Mouse (Mus musculus) liver, embryonic 13.5 days (tissue): ENCODE data around the gene Synj1. TPM values are rescaled to one million over a fixed set of nuclear protein-coding genes. Genes with fewer than 3 reads are reported as not detected.

Experiments
- ATAC-seq: fragments of 200-750 bp; cut with Nextera tagmentation; 2 replicates; pipeline ENCODE4 v1.8.0; 2017; ENCODE audit warnings: low read depth, mild to moderate bottlenecking, moderate number of reproducible peaks, moderate library complexity
- DNase-seq: peaks from one replicate; pipeline ENCODE4 v3.0.0; 2022
- H3K27ac ChIP-seq: fragments of 300-500 bp; sonication (generic); 2 replicates; pipeline ENCODE4 v1.5.1; 2015; ENCODE audit warnings: moderate library complexity, mild to moderate bottlenecking, inconsistent platforms
- H3K27me3 ChIP-seq: fragments of 300-500 bp; sonication (generic); 2 replicates; pipeline ENCODE4 v1.6.1; 2015; ENCODE audit warnings: mild to moderate bottlenecking, inconsistent platforms
- H3K36me3 ChIP-seq: fragments of 300-500 bp; sonication (generic); 2 replicates; pipeline ENCODE4 v1.6.1; 2015; ENCODE audit warnings: mild to moderate bottlenecking, inconsistent platforms
- H3K4me1 ChIP-seq: fragments of 300-500 bp; sonication (generic); replicated peaks from 2 replicates; pipeline ENCODE4 v1.6.1; 2015; ENCODE audit warnings: inconsistent platforms
- H3K4me2 ChIP-seq: fragments of 300-500 bp; sonication (generic); 2 replicates; pipeline ENCODE4 v1.6.1; 2015; ENCODE audit warnings: inconsistent platforms, mild to moderate bottlenecking, moderate library complexity
- H3K4me3 ChIP-seq: fragments of 300-500 bp; sonication (generic); replicated peaks from 2 replicates; pipeline ENCODE4 v1.5.1; 2015; ENCODE audit warnings: mild to moderate bottlenecking, inconsistent platforms
- H3K9ac ChIP-seq: fragments of 300-500 bp; sonication (generic); 2 replicates; pipeline ENCODE4 v1.6.1; 2015; ENCODE audit warnings: mild to moderate bottlenecking, inconsistent platforms
- H3K9me3 ChIP-seq: fragments of 300-500 bp; sonication (generic); replicated peaks from 2 replicates; pipeline ENCODE4 v1.6.1; 2016; ENCODE audit warnings: inconsistent platforms
- WGBS: fragments of 180-500 bp; shearing (Covaris S2); methylation state at CpG from one replicate; pipeline ENCODE4 v1.1.7; 2015; ENCODE audit not compliant: insufficient replicate concordance; 5-methylcytosine and 5-hydroxymethylcytosine counted together
- polyA plus RNA-seq: library from polyadenylated mRNA; unstranded; fragments of >200 nt; fragmentation: Nextera tagmentation; extraction: Ambion mirVana; gene quantifications from 2 replicates; pipeline ENCODE4 v1.2.1, GENCODE M21; 2015

The Synj1 gene
- polyA plus RNA-seq = 13.0 and 17.5 TPM in 2 replicates

DNA sequence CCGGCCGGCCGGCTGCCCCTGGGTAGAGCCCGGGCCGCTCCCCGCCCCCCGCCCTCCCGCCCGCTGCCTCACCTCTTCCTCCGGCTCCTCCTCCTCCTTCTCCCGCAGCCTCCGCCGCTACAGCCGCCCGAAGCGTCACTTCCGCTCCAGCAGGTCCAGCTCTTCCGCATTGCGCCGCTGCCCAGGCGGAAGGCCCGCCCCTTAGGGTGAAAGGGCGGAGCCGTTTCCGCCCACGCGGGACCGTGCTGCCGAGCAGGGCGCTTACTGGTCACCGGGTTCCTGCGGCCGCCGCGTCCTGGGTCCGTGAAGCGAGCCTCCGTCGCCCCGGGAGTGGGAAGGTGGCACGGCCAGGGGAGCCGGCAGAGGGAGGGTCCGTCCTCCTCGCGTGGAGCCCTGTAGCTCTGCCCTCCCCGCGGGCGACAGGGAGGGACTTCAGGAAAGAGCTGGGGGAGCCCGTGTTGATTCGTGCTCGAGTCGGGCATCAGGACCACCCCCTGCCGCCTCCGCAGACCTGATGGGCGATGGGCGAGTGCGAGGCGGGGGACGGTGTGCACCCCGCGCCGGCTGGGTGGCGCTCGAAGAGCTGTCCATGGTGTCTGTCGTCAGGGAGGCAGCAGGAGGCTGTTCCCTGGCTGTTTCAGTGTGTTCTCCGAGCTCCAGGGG, at the start of gene Synj1:
TSS of gene Synj1 (minus strand) at position 288 of the 663 bp plus-strand sequence.
- peaks cover 36% of the 10 kb centered on the region for H3K4me1 ChIP-seq
- H3K36me3 ChIP-seq = peaks cover 25% of the 10 kb centered on the region
- peak within 1 kb of the TSS; percentile 98 for H3K4me2 ChIP-seq
- under 1% methylated on average over 62 of the region's 66 CpGs for WGBS
- H3K4me3 ChIP-seq = peak within 1 kb of the TSS; percentile 99
- ATAC-seq = peak; percentile 92
- H3K9me3 ChIP-seq = no peaks in the 10 kb centered on the region
- peak; percentile 87 for DNase-seq
- peak within 1 kb of the TSS; percentile 98 for H3K9ac ChIP-seq
- H3K27me3 ChIP-seq = no peaks in the 10 kb centered on the region
- peak within 1 kb of the TSS; percentile 95 for H3K27ac ChIP-seq

- Histone ChIP-seq H3K4me1 (0 out of 2 replicates have a peak, but pooled peaks cover 3% of the 10 kb centered on the region), H3K4me3 (no peak overlapping the region), H3K9ac (no peak overlapping the region), H3K9me3 (no peaks in the 10 kb centered on the region), H3K27ac (no peak overlapping the region), H3K27me3 (peaks cover 30% of the 10 kb centered on the region), H3K36me3 (no peaks in the 10 kb centered on the region), H3K4me2 (no peak overlapping the region)
- 53% methylated on average over 6 of the region's 6 CpGs for WGBS
- ATAC-seq = no peak
- DNase-seq = no peak
Measured at GRCm38 (mm10) chr16:91057741-91058140, 46.6 kb upstream of the Synj1 start.

DNA sequence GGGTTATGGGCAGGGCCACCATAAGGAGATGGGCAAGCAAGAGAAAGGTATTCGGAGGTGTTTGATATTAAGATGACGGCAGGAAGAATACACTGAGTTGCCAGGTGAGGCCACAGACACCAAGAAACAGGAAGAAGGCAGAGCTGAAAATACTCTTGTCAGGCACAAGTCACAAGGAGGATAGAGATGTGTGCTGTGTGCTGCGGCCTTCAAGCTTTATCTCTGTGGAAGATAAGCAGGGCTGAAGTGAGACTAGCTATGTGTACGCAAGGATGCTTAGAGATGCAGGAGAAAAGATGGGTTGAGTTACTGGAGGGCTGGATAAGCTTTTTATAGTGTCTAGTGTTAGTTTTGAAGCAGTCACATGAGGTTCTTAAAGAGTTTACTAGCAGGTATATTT, 46.2 kb upstream of the Synj1 start:
- 43% methylated on average over 4 of the region's 4 CpGs for WGBS
- Histone ChIP-seq H3K4me2 (no peak overlapping the region), H3K27ac (no peak overlapping the region), H3K4me1 (0 out of 2 replicates have a peak, but pooled peaks cover 3% of the 10 kb centered on the region), H3K27me3 (peaks cover 28% of the 10 kb centered on the region), H3K9me3 (no peaks in the 10 kb centered on the region), H3K36me3 (no peaks in the 10 kb centered on the region), H3K9ac (no peak overlapping the region), H3K4me3 (no peak overlapping the region)
- ATAC-seq = no peak
- no peak for DNase-seq

- Histone ChIP-seq H3K9ac (no peak overlapping the region), H3K4me2 (no peak overlapping the region), H3K27ac (no peak overlapping the region), H3K27me3 (peaks cover 32% of the 10 kb centered on the region), H3K4me3 (no peak overlapping the region), H3K9me3 (no peaks in the 10 kb centered on the region), H3K36me3 (no peaks in the 10 kb centered on the region), H3K4me1 (0 out of 2 replicates have a peak, but pooled peaks cover 3% of the 10 kb centered on the region)
- WGBS = 46% methylated on average over 16 of the region's 16 CpGs
- DNase-seq (no peak), ATAC-seq (no peak)
Measured at GRCm38 (mm10) chr16:91056043-91056821, 45.1 kb upstream of the Synj1 start.

DNA sequence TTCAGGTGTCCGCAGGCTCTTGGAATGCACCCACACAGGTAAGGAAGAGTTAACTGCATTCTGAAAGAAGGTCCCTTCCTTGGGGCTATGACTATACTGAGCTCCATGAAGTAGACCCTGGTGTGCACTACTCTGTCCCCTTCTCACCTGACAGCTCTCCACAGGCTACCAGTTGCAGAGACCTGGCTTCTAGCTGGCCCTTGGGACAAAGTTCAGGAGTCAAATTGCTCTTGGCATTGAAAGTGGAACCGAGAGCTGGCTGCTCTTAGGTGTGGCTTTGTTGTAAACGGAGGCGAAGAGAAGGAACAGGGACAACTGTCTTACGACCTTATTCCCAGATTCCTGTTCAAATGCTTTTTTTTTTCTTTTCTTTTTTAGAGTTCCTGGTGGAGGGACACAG, 44.0 kb upstream of the Synj1 start:
- no peaks in the 10 kb centered on the region for H3K9me3 ChIP-seq
- H3K9ac ChIP-seq = no peak overlapping the region
- H3K27me3 ChIP-seq = peaks cover 32% of the 10 kb centered on the region
- H3K27ac ChIP-seq = no peak overlapping the region
- H3K36me3 ChIP-seq = no peaks in the 10 kb centered on the region
- no peak overlapping the region for H3K4me3 ChIP-seq
- ATAC-seq (no peak), DNase-seq (no peak)
- H3K4me1 ChIP-seq = 0 out of 2 replicates have a peak, but pooled peaks cover 3% of the 10 kb centered on the region
- no peak overlapping the region for H3K4me2 ChIP-seq
- 76% methylated on average over 5 of the region's 5 CpGs for WGBS

DNA sequence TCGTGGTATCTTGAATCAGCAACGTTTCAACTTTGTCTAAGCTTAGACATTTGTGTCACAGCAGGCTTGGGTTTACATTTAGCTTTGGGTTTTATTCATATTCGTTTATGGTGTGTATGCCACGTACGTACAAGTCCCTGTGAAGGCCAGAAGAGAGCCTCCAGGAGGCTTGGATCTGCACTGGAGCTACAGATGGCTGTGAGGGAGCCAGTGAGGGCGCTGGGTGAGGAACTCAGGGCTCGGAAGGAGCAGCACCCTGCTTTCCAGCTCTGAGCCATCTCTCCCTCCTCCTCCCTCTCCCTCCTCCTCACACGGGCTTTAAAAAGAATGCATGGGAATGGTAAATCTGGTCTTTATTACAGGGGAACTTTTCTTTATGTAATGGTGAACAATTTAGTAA, 42.5 kb upstream of the Synj1 start:
- Histone ChIP-seq H3K27me3 (peaks cover 22% of the 10 kb centered on the region), H3K36me3 (no peaks in the 10 kb centered on the region), H3K9me3 (no peaks in the 10 kb centered on the region), H3K27ac (no peak overlapping the region), H3K9ac (no peak overlapping the region), H3K4me3 (no peak overlapping the region), H3K4me2 (no peak overlapping the region), H3K4me1 (0 out of 2 replicates have a peak, but pooled peaks cover 3% of the 10 kb centered on the region)
- DNase-seq (no peak), ATAC-seq (no peak)
- 48% methylated on average over 8 of the region's 8 CpGs for WGBS

DNA sequence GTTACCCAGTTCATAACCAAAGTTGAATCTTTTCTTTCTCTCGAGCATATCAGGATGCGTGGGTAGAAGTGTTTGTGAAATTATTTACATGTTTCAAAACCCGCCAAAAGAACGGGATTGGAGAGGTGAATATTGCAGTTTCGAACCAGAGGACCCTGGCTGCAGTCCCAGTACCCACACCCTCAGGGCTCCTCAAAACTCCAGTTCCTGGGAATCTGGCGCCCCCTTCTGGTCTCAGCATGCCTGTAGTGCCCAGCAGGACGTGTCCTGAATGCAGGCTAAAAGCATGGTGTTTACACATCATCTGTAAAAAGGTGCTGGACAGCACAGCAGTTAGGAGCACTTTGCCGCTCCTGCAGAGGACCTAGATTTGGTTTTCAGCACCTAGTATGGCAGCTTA, 34.4 kb upstream of the Synj1 start:
- Histone ChIP-seq H3K4me2 (peak overlapping the region; percentile 89), H3K4me1 (peaks cover 32% of the 10 kb centered on the region), H3K27me3 (peaks cover 3% of the 10 kb centered on the region; the same call in 1 of the 2 replicates), H3K9ac (no peak overlapping the region), H3K36me3 (peaks cover 11% of the 10 kb centered on the region), H3K27ac (peak overlapping the region; percentile 93; the same call in 1 of the 2 replicates), H3K9me3 (no peaks in the 10 kb centered on the region), H3K4me3 (peak overlapping the region; percentile 99)
- DNase-seq = peak; percentile 48
- 58% methylated on average over 8 of the region's 8 CpGs for WGBS
- ATAC-seq = no peak

GRCm38 (mm10) chr16:91044270-91045182, 33.4 kb upstream of the Synj1 start, which contains the start of gene Paxbp1:
Gene Paxbp1, minus strand, starts transcription at chr16:91044543.
- Histone ChIP-seq H3K4me2 (peak within 1 kb of the TSS; percentile 89), H3K36me3 (peaks cover 20% of the 10 kb centered on the region), H3K4me1 (peaks cover 34% of the 10 kb centered on the region), H3K9me3 (no peaks in the 10 kb centered on the region), H3K4me3 (peak within 1 kb of the TSS; percentile 99), H3K9ac (peak within 1 kb of the TSS; percentile 97), H3K27me3 (peaks cover 3% of the 10 kb centered on the region; the same call in 1 of the 2 replicates), H3K27ac (peak within 1 kb of the TSS; percentile 93)
- ATAC-seq = peak; percentile 95
- DNase-seq = peak; percentile 95
- 1% methylated on average over 69 of the region's 70 CpGs for WGBS

DNA sequence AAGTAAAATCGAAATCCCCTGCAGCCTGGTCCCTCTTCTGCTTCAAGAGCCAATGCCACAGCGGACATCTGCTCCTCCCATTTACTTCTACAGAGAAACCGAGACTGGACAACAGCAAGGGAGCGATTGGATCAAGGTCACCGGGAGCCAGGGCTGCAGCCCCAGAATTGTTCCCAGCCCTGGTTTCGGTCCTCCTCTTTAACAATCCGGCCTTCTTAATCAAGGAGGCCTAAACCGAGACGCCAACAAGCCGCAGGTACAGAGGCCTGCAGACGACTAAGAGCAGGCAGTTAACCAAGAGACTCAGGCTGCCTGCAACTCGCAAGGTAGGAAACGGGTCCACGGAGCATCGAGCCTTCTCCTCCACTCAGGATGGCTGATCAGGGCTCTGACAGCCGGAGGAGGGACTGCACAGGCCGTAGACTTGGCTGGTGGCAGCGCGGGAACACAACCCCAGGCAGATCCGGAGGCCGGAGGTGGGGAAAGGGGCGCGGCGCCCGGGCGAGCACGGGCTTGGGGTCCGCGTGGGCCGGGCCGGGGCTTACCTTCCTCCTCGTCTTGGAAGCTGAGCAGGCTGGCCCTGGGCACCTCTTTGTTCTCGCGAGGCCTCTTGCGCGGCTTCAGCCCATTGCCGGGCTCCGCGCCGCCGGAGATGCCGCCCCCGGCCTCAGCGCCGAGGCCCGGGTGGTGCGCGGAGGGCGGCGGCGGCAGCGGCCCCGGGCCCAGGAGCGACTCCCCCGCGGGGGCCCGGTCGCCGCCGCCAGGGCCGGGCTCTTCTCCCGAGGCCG, 32.5 kb upstream of the Synj1 start:
- under 1% methylated on average over 50 of the region's 63 CpGs for WGBS
- peaks cover 3% of the 10 kb centered on the region; the same call in 1 of the 2 replicates for H3K27me3 ChIP-seq
- H3K9ac ChIP-seq = peak overlapping the region; percentile 97
- H3K9me3 ChIP-seq = no peaks in the 10 kb centered on the region
- peak overlapping the region; percentile 91 for H3K27ac ChIP-seq
- H3K36me3 ChIP-seq = peaks cover 29% of the 10 kb centered on the region
- DNase-seq (peak; percentile 60), ATAC-seq (peak; percentile 47)
- H3K4me1 ChIP-seq = peaks cover 34% of the 10 kb centered on the region
- H3K4me2 ChIP-seq = peak overlapping the region; percentile 89
- peak overlapping the region; percentile 99 for H3K4me3 ChIP-seq

GRCm38 (mm10) chr16:91042640-91043039, 31.5 kb upstream of the Synj1 start:
- Histone ChIP-seq H3K36me3 (peaks cover 39% of the 10 kb centered on the region), H3K4me3 (peak overlapping the region; percentile 99), H3K4me1 (peaks cover 34% of the 10 kb centered on the region), H3K27me3 (peaks cover 3% of the 10 kb centered on the region; the same call in 1 of the 2 replicates), H3K4me2 (peak overlapping the region; percentile 89), H3K9ac (peak overlapping the region; percentile 97), H3K27ac (no peak overlapping the region; the same call in 1 of the 2 replicates), H3K9me3 (no peaks in the 10 kb centered on the region)
- ATAC-seq (no peak), DNase-seq (no peak)
- 51% methylated on average over 1 of the region's 1 CpGs for WGBS
